Mouse (Mus musculus) neural tube, embryonic 15.5 days (tissue): ENCODE data around the gene Vps11. TPM values are rescaled to one million over a fixed set of nuclear protein-coding genes. Genes with fewer than 3 reads are reported as not detected.
"Not testable (repeated sequence)": the region's sequence is repeated elsewhere in the genome, so short reads cannot be mapped to it uniquely, and the experiment has no call there.

Source experiments
- ATAC-seq: fragments of 200-750 bp; cut with Nextera tagmentation; 2 replicates; pipeline ENCODE4 v1.8.0; 2017; ENCODE audit warnings: mild to moderate bottlenecking, moderate TSS enrichment, moderate library complexity; ENCODE audit not compliant: low FRiP score
- H3K27ac ChIP-seq: fragments of 300-500 bp; sonication (generic); replicated peaks from 2 replicates; pipeline ENCODE4 v1.5.1; 2015; ENCODE audit warnings: mild to moderate bottlenecking, inconsistent platforms
- H3K27me3 ChIP-seq: fragments of 300-500 bp; sonication (generic); replicated peaks from 2 replicates; pipeline ENCODE4 v1.6.1; 2015; ENCODE audit warnings: inconsistent platforms
- H3K36me3 ChIP-seq: fragments of 300-500 bp; sonication (generic); 2 replicates; pipeline ENCODE4 v1.6.1; 2015; ENCODE audit warnings: inconsistent platforms
- H3K4me1 ChIP-seq: fragments of 300-500 bp; sonication (generic); 2 replicates; pipeline ENCODE4 v1.6.1; 2015; ENCODE audit warnings: inconsistent platforms
- H3K4me2 ChIP-seq: fragments of 300-500 bp; sonication (generic); 2 replicates; pipeline ENCODE4 v1.6.1; 2015; ENCODE audit warnings: inconsistent platforms, mild to moderate bottlenecking, moderate library complexity
- H3K4me3 ChIP-seq: fragments of 300-500 bp; sonication (generic); replicated peaks from 2 replicates; pipeline ENCODE4 v1.5.1; 2015; ENCODE audit warnings: mild to moderate bottlenecking, inconsistent platforms
- H3K9ac ChIP-seq: fragments of 300-500 bp; sonication (generic); replicated peaks from 2 replicates; pipeline ENCODE4 v1.6.1; 2015; ENCODE audit warnings: mild to moderate bottlenecking, inconsistent platforms
- H3K9me3 ChIP-seq: fragments of 300-500 bp; sonication (generic); replicated peaks from 2 replicates; pipeline ENCODE4 v1.6.1; 2016; ENCODE audit warnings: inconsistent platforms
- WGBS: fragments of 180-500 bp; shearing (Covaris S2); methylation state at CpG from one replicate; pipeline ENCODE4 v1.1.7; 2015; ENCODE audit warnings: mixed read lengths; 5-methylcytosine and 5-hydroxymethylcytosine counted together
- polyA plus RNA-seq: library from polyadenylated mRNA; unstranded; fragments of >200 nt; fragmentation: Nextera tagmentation; extraction: Ambion mirVana; gene quantifications from 2 replicates; pipeline ENCODE4 v1.2.1, GENCODE M21; 2015

The Vps11 gene
- polyA plus RNA-seq, 1 experiment from 2014 or later, result 40.8 TPM

DNA sequence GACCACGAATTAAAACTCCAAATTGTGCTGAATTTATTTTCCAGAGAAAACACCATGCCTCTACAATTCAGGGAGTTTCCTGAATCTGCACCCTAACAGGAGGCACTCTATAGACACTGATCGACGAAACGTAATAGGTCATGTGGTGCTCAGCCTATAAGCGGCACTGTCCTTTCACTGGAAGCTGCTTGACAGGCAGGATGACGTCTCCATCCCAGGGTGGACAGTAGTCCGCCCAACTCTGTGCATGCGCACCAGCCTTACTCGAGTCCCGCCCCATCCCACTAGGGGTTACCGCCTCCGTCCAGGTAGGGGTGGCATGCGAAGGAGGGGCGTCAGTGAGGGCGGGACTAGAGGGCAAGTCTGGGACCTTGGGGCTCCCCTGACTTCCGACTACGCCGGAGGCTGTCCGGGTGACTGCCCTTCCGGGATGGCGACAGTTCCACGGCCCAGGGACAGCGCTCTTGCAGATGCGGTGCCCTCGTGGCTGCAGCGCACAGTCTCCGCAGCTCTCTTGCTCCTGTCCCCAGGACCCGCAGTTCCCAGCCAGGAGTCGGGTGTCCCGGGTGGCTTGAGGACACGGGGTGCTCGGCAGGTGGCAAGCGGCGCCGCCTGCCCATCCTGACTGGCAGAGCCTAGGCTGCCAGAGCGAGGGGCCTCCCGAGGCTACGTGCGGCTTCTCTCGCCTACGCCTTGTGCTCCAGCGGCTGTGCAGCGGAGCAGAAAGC is 35.4 kb upstream of the Vps11 start, which contains the start of gene Slc37a4:
Gene Slc37a4 (plus strand): TSS at position 169 of the 728 bp plus-strand sequence.
- Histone ChIP-seq H3K4me2 (peak within 1 kb of the TSS; percentile 94), H3K4me3 (peak within 1 kb of the TSS; percentile 87), H3K9me3 (no peaks in the 10 kb centered on the region), H3K9ac (peak within 1 kb of the TSS; percentile 93), H3K4me1 (peaks cover 38% of the 10 kb centered on the region), H3K36me3 (peaks cover 20% of the 10 kb centered on the region), H3K27ac (peak within 1 kb of the TSS; percentile 97), H3K27me3 (no peaks in the 10 kb centered on the region)
- ATAC-seq, result peak; percentile 96
- WGBS, result under 1% methylated on average over 43 of the region's 43 CpGs

DNA sequence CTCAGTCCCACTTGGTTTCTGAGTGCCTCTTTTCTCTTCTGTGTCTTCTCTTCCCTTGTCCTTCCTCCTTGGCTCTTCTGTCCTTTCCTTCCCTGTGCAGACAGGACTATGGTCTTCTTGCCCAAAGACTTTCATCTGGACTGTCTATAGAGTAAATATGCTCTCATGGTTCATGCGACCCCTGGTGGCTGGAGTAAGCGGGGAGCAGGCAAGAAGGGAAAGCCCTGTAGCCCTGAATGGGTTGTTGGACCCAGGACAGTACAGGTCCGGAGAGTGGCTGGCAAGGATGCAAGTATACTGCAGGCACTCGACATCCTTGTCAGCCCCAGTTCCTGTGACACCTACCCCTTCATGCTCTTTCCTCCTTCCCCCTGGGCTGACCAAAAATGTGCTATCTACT is 30.0 kb upstream of the Vps11 start:
- Histone ChIP-seq H3K36me3 (peaks cover 51% of the 10 kb centered on the region), H3K27ac (no peak overlapping the region), H3K4me2 (no peak overlapping the region), H3K9ac (no peak overlapping the region), H3K4me3 (no peak overlapping the region), H3K27me3 (no peaks in the 10 kb centered on the region), H3K4me1 (peaks cover 5% of the 10 kb centered on the region), H3K9me3 (no peaks in the 10 kb centered on the region)
- ATAC-seq, result no peak
- WGBS, result 41% methylated on average over 4 of the region's 4 CpGs

DNA sequence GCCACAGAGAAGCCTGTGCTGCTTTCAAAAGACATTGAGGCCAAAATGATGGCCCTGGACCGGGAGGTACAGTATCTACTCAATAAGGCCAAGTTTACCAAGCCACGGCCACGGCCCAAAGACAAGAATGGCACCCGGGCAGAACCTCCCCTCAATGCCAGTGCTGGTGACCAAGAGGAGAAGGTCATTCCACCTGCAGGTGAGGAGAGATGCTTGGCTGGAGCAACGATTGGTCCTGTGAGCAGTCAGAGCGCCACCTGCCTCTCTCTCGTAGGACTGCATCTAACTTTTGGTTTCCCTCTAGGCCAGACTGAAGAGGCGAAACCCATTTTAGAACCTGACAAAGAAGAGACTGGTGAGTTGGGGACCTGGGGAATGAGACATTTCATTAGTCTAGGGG is 27.8 kb upstream of the Vps11 start:
- no peak overlapping the region for H3K9ac ChIP-seq
- H3K36me3 ChIP-seq, result peaks cover 73% of the 10 kb centered on the region
- H3K4me1 ChIP-seq, result no peaks in the 10 kb centered on the region
- H3K4me2 ChIP-seq, result no peak overlapping the region
- H3K9me3 ChIP-seq, result no peaks in the 10 kb centered on the region
- no peaks in the 10 kb centered on the region for H3K27me3 ChIP-seq
- H3K27ac ChIP-seq, result no peak overlapping the region
- 66% methylated on average over 8 of the region's 8 CpGs for WGBS
- ATAC-seq, result no peak
- H3K4me3 ChIP-seq, result no peak overlapping the region

DNA sequence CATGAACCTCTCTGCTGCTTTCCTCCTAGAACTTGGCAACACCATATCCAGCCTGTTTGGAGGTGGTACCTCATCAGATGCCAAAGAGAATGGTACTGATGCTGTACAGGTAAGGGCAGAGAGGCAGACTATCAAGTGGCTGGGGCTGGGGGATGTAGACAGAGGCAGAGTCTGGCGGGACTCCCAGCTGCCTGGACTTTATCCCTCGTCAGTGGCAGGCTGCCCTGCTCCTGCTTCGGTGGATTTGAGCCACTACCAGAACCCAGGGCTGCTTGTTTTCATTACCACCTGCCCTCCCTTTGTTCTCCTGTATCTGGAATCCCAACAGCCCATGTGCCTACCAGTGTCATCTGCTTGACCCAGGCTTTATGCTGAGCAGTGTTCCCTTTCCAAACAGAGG is 25.8 kb upstream of the Vps11 start:
- no peaks in the 10 kb centered on the region for H3K4me1 ChIP-seq
- no peak overlapping the region for H3K4me3 ChIP-seq
- ATAC-seq, result no peak
- H3K9me3 ChIP-seq, result no peaks in the 10 kb centered on the region
- peaks cover 94% of the 10 kb centered on the region for H3K36me3 ChIP-seq
- H3K9ac ChIP-seq, result no peak overlapping the region
- 95% methylated on average over 3 of the region's 3 CpGs for WGBS
- H3K4me2 ChIP-seq, result no peak overlapping the region
- no peaks in the 10 kb centered on the region for H3K27me3 ChIP-seq
- no peak overlapping the region for H3K27ac ChIP-seq

DNA sequence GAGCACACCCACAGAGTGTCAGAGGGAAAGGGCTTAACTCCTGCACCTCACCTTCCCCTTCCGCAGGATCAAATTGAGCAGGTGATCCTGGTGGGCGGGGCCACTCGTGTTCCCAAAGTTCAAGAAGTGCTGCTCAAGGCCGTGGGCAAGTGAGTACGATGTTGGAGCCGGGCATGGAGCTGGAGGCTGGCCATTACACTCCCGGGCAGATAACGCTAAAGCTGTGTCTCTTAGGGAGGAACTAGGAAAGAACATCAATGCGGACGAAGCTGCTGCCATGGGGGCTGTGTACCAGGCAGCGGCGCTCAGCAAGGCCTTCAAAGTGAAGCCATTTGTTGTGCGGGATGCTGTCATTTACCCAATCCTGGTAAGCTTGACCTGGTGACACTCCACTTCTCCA is 23.1 kb upstream of the Vps11 start:
- WGBS, result 92% methylated on average over 13 of the region's 13 CpGs
- no peak for ATAC-seq

DNA sequence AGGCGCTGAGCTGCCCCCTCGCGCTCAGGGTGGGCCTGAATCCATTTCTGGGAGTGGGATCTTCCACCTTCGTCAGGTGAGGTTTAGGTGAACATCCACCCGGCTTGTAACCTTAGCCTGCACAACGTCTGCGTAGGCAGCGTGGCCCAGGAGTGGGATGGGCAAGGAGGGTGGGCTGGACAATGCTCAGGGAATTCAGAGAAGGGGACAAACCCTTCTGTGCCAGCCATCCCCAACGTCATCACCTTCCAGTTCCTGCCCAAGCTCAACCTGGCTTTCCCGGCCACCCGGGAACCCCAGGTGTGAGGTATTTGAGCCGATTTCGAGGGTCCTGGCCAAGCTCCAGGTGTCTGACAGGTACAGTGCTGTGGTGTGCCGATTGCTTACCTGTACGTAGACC is 18.4 kb upstream of the Vps11 start:
- Histone ChIP-seq H3K4me1 (peaks cover 27% of the 10 kb centered on the region), H3K9me3 (no peaks in the 10 kb centered on the region), H3K4me2 (peak overlapping the region; percentile 94), H3K27me3 (no peaks in the 10 kb centered on the region), H3K9ac (peak overlapping the region; percentile 96), H3K36me3 (peaks cover 37% of the 10 kb centered on the region), H3K27ac (peak overlapping the region; percentile 90), H3K4me3 (peak overlapping the region; percentile 94)
- 8% methylated on average over 15 of the region's 15 CpGs for WGBS
- peak; percentile 22 for ATAC-seq

More for the DNA sequence above, 23.1 kb upstream of the Vps11 start:
- H3K27me3 ChIP-seq, result no peaks in the 10 kb centered on the region
- no peaks in the 10 kb centered on the region for H3K9me3 ChIP-seq
- H3K4me3 ChIP-seq, result no peak overlapping the region
- no peak overlapping the region for H3K9ac ChIP-seq
- H3K4me2 ChIP-seq, result no peak overlapping the region
- peaks cover 17% of the 10 kb centered on the region for H3K4me1 ChIP-seq
- no peak overlapping the region for H3K27ac ChIP-seq
- peaks cover 83% of the 10 kb centered on the region for H3K36me3 ChIP-seq

DNA sequence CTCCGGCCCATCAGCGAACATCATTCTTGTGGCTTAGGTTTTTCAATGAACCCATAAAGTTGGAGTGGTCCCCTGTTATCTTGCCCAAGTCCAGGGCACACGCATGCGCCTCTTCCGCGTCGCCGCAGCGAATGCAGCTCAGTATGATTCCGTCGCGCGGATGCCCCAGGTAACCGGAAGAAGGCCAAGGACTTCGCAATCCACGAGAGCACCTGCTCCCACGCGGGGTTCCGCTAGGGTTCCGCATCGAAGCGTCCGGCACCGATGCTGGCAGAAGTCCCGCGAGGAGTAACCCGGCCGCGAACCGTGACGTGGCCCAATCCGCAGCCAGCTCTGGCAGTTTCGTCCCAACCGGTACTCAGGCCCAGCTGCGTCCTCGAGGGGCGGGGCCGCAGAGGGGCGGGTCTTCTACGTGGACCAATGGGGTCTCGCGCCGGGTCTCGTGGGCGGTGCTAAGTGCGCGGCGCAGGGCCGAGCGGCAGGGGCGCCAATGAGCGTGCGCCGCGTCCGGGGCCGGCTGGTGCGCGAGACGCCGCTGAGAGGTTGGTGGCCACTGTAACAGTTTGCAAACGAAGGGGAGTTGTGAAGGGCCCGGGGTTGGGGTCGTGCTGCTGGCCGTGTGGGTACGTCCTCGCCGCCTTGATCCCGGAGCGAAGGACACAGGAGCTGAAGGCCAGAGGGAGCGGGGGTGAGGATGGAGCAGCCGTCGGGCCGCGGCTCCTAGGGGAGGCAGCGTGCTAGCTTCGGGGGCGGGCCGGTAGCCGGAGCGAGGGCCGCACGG is 17.8 kb upstream of the Vps11 start, which contains the start of gene Hyou1:
Gene Hyou1 (plus strand): TSS at position 437 of the 781 bp plus-strand sequence.
- 0% methylated on average over 82 of the region's 83 CpGs for WGBS

DNA sequence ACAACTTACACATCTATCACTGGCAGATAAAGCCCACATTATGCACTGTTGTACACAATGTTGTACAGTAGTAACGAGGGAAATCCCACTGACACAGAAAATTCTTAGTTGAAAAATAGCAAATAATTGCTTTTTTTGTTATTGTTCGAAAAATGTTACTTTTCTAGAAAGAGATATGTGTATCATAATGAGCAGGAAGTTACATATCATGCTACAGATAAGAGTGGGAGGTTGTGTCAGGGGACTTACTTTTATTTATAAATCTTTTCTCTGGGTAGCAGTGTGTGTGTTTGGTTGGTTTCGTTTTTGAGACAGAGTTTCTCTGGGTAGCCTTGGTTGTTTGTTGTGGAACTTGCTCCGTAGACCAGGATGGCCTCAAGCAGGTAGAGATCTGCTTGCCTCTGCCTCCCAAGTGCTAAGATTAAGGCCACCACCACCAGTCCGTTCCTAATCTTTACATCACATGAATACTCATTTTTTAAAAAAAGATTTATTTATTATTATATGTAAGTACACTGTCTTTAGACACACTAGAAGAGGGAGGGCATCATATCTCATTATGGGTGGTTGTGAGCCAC is 16.8 kb upstream of the Vps11 start:
- Histone ChIP-seq H3K27ac (peak overlapping the region; percentile 95), H3K4me1 (peaks cover 27% of the 10 kb centered on the region), H3K9me3 (no peaks in the 10 kb centered on the region), H3K9ac (peak overlapping the region; percentile 76), H3K4me2 (peak overlapping the region; percentile 94), H3K36me3 (peaks cover 21% of the 10 kb centered on the region), H3K4me3 (peak overlapping the region; percentile 94), H3K27me3 (no peaks in the 10 kb centered on the region)
- ATAC-seq, result no peak
- 93% methylated on average over 5 of the region's 5 CpGs for WGBS

More for the DNA sequence above, 17.8 kb upstream of the Vps11 start, which contains the start of gene Hyou1:
- ATAC-seq, result peak; percentile 98
- peak within 1 kb of the TSS; percentile 96 for H3K9ac ChIP-seq
- H3K4me2 ChIP-seq, result peak within 1 kb of the TSS; percentile 94
- no peaks in the 10 kb centered on the region for H3K27me3 ChIP-seq
- H3K36me3 ChIP-seq, result peaks cover 31% of the 10 kb centered on the region
- H3K27ac ChIP-seq, result peak within 1 kb of the TSS; percentile 95
- H3K4me3 ChIP-seq, result peak within 1 kb of the TSS; percentile 94
- no peaks in the 10 kb centered on the region for H3K9me3 ChIP-seq
- H3K4me1 ChIP-seq, result peaks cover 27% of the 10 kb centered on the region

DNA sequence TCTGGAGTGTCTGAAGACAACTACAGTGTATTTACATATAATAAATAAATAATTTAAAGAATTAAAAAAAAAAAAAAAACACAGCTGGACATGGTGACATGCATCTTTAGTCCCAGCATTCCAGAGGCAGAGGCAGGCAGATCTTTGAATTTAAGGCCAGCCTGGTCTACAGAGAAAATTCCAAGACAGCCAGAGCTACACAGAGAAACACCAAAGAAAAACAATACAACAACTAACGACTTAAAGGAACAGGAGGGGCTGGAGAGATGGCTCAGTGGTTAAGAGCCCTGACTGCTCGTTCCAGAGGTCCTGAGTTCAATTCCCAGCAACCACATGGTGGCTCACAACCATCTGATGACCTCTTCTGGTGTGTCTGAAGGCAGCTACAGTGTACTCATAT is 15.9 kb upstream of the Vps11 start:
- ATAC-seq, H3K9me3 ChIP-seq, H3K4me3 ChIP-seq, H3K27ac ChIP-seq, H3K4me2 ChIP-seq, H3K9ac ChIP-seq, H3K27me3 ChIP-seq: not testable (repeated sequence)
- peaks cover 12% of the 10 kb centered on the region for H3K36me3 ChIP-seq
- peaks cover 27% of the 10 kb centered on the region for H3K4me1 ChIP-seq
- WGBS, result 88% methylated on average over 2 of the region's 2 CpGs

DNA sequence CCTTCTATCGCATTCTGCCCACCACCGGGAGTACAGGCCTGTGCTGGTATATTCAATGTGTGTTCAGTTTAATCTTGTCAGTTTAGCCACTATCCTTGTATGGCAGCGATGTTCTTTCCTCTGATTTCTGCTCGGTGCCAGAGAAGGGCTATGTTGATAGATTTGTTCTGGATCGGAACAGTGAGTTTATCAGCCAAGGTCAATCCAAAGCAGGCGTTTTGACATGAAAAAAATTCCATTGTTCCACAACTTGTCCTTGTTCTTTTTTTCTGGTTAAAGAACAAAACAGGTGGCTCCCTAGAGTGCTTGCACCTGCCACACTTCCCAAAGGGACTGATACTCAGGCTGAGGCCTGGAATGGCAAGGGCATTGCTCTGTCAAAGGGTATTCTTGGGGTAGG is 14.7 kb upstream of the Vps11 start:
- H3K36me3 ChIP-seq, result no peaks in the 10 kb centered on the region
- no peak overlapping the region for H3K9ac ChIP-seq
- no peak overlapping the region for H3K4me3 ChIP-seq
- ATAC-seq, result no peak
- peaks cover 23% of the 10 kb centered on the region for H3K4me1 ChIP-seq
- whole genome bisulfite sequencing, result 90% methylated on average over 6 of the region's 6 CpGs
- no peaks in the 10 kb centered on the region for H3K9me3 ChIP-seq
- no peak overlapping the region for H3K27ac ChIP-seq
- no peak overlapping the region for H3K4me2 ChIP-seq
- H3K27me3 ChIP-seq, result no peaks in the 10 kb centered on the region

DNA sequence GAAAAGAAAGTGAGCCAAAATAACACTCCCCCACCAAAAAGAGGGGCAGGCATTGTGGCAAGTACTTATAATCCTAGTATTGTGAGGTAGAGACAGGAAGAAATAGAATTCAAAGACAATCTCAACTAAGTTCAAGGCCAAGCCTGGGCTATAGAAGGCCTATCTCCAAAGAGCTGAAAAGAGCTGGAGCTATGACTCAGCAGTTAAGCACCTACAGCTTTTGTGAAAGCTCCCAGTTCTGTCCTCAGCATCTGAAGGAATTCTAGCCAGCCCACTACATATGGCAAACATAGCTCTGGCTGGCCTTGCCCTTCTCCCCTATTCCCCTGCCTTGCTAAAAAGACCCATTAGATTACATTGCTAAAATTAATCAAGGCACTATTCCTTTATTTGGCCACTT is 11.9 kb upstream of the Vps11 start:
- Histone ChIP-seq H3K4me2 (no peak overlapping the region), H3K4me1 (peaks cover 7% of the 10 kb centered on the region; the same call in 1 of the 2 replicates), H3K36me3 (no peaks in the 10 kb centered on the region), H3K27me3 (no peaks in the 10 kb centered on the region), H3K27ac (no peak overlapping the region), H3K9ac (no peak overlapping the region), H3K9me3 (no peaks in the 10 kb centered on the region), H3K4me3 (no peak overlapping the region)
- ATAC-seq, result no peak
